Mouse (Mus musculus) gastrocnemius, adult 2 months (tissue): ENCODE measurements around the gene Cdc34. TPM values are rescaled to one million over a fixed set of nuclear protein-coding genes. Genes with fewer than 3 reads are reported as not detected.

Source experiments
- DNase-seq: peaks from one replicate; pipeline ENCODE4 v3.0.0; 2022
- H3K27ac ChIP-seq: fragments of 200-600 bp; 2 replicates; pipeline ENCODE4 v1.8.1; 2022; ENCODE audit warnings: mild to moderate bottlenecking
- H3K4me3 ChIP-seq: fragments of 200-600 bp; 2 replicates; pipeline ENCODE4 v1.8.1; 2022; ENCODE audit warnings: mild to moderate bottlenecking, moderate library complexity
- CTCF ChIP-seq: fragments of 200-600 bp; IDR thresholded peaks from 2 replicates; pipeline ENCODE4 v1.8.1; 2022; ENCODE audit warnings: antibody characterized with exemption, mild to moderate bottlenecking, moderate library complexity
- intact Hi-C: fragments of 180-260 bp; cut with DNase I; formaldehyde crosslinking; loops from one replicate; pipeline ENCODE4 v1.15.1; 2025
- long read RNA-seq, 2 experiments: library from polyadenylated mRNA; stranded (forward); transcript quantifications; one replicate each; pipeline ENCODE4 v2.0.0; 2021
- total RNA-seq, 2 experiments: library from RNA; stranded (reverse); gene quantifications; 2 replicates each; pipeline ENCODE4 v1.2.3; 2021

Cdc34 gene
- total RNA-seq = 100 to 1,000 TPM; 366 to 415 TPM
- long read RNA-seq, experiment 1, transcript Cdc34-201 (5 exons, 1,266 nt) = major isoform, 152 of 367 reads
- long read RNA-seq, experiment 1, transcript Cdc34-209 (5 exons, 534 nt) = minor isoform, 7 of 367 reads
- long read RNA-seq, experiment 1, transcript Cdc34-205 (5 exons, 979 nt) = minor isoform, 20 of 367 reads
- long read RNA-seq, experiment 1, partial matches to known transcripts = 167 of 367 reads
- long read RNA-seq, experiment 1, other reads (novel, unspliced or antisense) = 18 of 367 reads
- long read RNA-seq, experiment 2, transcript Cdc34-209 (5 exons, 534 nt) = minor isoform, 8 of 506 reads
- long read RNA-seq, experiment 2, transcript Cdc34-208 (4 exons, 799 nt) = minor isoform, 9 of 506 reads
- long read RNA-seq, experiment 2, transcript Cdc34-201 (5 exons, 1,266 nt) = major isoform, 226 of 506 reads
- long read RNA-seq, experiment 2, transcript Cdc34-205 (5 exons, 979 nt) = minor isoform, 30 of 506 reads
- long read RNA-seq, experiment 2, partial matches to known transcripts = 13 of 506 reads
- long read RNA-seq, experiment 2, other reads (novel, unspliced or antisense) = 219 of 506 reads

- peak; percentile 37; the same call in 1 of the 2 replicates for TF ChIP-seq CTCF
- Histone ChIP-seq H3K27ac (peak within 1 kb of the TSS; percentile 99), H3K4me3 (peak within 1 kb of the TSS; percentile 98)
- intact Hi-C loops = loop anchor here (2.0 kb wide), 1 partner anchor 23 kb away; the partner anchor contains the start of gene Bsg
- DNase-seq = peak; percentile 100
Observed at GRCm38 (mm10) chr10:79681591-79682245, at the start of gene Cdc34. Gene Cdc34 (plus strand): TSS chr10:79682195.

DNA sequence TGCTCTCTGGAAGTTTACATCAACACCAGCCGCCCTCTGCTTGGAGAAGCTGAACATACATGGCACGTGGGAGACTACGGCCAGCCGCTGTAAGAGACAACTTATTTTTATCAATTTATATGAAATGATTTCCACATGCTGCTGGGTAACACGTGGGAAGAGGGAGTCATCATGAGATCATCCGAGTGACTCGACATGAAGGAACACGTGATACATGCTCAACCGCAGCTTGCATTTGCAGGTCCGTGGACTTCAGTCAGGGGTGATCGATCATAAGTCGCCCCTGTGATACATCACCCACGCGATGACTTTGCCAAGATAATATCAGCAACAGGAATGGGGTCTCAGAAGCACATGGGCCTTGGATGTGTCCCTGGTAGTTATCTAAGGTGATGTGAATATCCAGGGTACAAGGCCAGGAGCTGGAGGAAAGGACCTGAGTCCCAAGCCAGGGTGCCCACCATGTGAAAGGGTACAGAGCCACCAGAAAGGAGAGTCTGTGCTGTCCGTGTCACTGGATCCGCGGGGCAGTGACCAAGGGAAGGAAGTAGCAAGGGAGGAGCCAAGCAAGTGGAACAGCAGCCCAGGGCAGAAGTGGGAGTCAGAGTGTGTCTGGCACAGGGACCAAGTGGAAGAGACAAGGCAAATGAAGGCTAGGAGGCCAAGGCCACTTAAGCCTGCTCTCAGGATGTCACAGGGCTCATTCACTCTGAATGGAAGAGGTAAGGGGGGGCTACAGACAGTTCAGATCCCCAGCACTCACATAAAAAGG is 48.8 kb upstream of the Cdc34 start:
- DNase-seq = no peak
- no peak for TF ChIP-seq CTCF
- no peak overlapping the region for H3K4me3 ChIP-seq
- H3K27ac ChIP-seq = no peak overlapping the region
- intact Hi-C loops = no loop called here

DNA sequence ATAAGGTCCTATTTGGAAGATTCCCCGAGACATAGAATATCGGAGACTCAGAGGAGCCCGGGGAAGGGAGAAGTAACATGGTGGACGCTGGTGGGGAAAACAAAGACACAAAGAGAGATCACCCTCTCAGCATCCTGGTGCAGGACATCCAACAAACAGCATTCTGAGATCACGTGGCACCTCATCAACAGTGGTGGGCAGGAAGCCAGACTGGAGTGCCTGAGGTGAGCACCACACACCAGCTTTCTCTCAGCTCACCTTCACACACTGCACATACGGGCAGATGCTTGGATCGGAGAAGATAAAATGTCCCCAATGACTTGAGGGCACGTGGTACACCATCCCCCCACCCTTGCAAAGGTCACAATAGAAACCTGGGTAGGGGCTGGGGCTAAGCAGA is 45.7 kb upstream of the Cdc34 start:
- no peak overlapping the region for H3K27ac ChIP-seq
- intact Hi-C loops = no loop called here
- no peak overlapping the region for H3K4me3 ChIP-seq
- TF ChIP-seq CTCF = no peak
- no peak for DNase-seq

DNA sequence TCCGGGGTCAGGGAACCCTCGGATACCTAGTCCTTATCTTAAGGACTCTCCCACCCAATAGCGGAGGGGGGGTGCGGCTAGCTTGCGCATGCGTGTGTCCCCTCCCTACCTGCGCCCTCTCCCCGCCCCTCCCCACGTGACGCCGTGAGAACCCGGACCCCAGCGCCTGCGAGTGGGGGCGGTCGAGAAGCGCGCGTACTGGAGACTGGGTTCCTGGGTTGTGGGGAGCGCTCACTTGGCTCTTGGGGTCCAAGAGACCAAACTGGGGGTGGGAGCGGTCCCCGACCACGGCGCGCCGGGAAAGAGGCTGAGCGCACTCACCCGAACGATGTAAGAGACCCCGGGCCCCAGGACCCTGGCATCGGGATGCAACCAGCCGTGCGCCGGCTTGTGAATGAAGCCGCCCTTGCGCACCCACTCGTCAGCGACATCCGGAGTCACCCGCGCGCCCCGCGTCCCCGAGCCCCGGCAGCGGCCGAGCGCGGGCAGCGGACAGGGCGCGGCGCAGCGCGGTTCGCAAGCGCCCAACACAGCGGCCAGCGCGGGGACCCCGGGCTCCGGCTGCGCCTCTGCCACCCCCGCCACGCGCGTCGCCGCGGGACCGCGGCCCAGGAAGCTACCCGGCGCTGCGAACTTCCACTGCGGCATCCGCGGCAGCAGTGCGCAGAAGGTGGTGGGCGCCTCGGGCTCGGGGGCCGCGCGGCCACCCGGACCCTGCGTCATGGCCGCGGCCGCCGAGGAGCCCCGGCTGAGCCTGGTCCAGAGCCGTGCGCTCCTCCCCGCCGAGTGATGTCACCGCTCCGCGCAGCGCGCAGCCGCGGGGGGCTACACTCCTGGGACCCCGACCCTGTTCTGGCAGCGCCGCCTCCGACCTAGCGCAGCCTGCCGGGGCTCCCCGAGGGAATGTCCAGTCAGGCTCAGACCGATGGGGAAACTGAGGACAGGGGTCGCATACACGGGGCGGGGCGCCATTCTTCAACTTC is 44.6 kb upstream of the Cdc34 start, which contains the start of gene Shc2:
Gene Shc2, minus strand, starts transcription at position 791 of the 983 bp plus-strand sequence.
- peak; percentile 60 for DNase-seq
- H3K27ac ChIP-seq = peak within 1 kb of the TSS; percentile 73
- H3K4me3 ChIP-seq = peak within 1 kb of the TSS; percentile 77
- no peak for TF ChIP-seq CTCF
- intact Hi-C loops = no loop called here

DNA sequence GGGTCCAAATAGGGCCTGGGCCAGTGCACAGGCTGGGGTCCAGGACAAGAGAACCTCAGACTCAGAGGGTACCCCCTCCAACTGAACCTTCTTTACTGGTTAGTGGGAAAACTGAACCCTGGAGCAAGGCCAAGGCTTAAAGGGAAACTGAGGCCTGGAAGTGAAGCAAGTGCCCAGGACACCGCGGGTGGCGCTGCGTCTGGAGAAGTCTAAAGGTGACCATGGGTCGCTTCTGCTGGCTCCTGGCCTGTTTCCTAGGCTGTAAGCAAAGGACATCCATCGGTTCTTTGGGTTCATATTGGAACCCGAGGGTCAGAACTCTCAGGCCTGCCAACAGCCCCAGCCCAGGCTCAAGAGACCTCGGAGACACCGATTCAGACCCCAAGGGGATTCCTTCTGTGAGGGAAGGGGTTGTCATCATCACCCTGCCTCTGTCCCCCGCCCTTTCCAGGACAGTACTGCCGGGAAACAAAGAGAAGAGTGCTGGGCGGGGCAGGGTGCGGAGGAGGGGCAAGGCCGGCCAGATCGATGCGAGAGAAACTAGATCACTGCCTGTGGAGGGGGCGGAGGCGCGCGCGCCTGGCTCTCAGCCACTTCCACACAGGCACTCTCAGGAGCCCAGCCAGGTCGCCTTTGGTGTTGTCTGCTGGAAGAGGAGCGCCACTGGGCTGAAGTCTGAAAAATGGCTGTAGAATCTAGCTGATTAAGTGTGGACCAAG is 43.4 kb upstream of the Cdc34 start:
- no peak for TF ChIP-seq CTCF
- Histone ChIP-seq H3K4me3 (peak overlapping the region; percentile 77), H3K27ac (peak overlapping the region; percentile 73)
- peak; percentile 86 for DNase-seq
- intact Hi-C loops = no loop called here

GRCm38 (mm10) chr10:79645711-79646110 is 36.3 kb upstream of the Cdc34 start, which contains the start of gene Odf3l2:
Gene Odf3l2 (minus strand): TSS chr10:79645738.
- Histone ChIP-seq H3K4me3 (peak within 1 kb of the TSS; percentile 68), H3K27ac (peak within 1 kb of the TSS; percentile 88)
- TF ChIP-seq CTCF = no peak
- DNase-seq = peak; percentile 92
- intact Hi-C loops = loop anchor here (5.0 kb wide), 1 partner anchor 33 kb away; the partner anchor contains the start of gene C2cd4c

DNA sequence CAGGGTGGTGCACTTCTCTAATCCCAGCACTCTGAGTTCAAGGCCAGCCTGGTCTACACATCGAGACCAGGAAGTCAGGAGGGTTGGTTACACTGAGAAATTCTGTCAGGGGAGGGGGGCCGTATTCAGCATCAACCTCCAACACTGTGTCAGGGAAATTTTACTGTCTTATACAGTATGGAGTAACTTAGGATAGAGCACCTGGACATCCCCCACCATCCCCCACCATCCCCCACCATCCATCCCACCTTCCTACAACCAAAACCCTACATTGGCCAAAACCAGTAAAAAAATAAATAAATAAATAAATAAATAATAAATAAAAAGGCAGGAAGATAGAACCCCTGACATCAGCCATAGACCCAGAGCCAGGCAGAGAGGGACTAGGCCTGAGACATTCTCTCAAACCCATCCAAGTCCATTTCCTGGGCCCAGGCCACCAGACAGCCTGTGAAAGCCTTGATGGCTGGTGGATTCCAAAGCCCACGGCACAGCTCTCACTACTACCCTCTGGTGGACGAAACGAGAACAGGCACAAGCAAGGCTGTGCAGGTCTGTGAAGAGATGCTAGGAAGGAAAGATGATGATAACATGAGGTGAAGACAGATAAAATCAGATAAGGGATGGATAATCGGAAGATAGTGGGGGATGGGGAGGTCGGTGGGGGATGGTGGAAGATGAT is 32.8 kb upstream of the Cdc34 start:
- intact Hi-C loops = loop anchor here (1.0 to 5.0 kb wide), 2 partner anchors 37 to 53 kb away; partner anchors contain the start of gene C2cd4c

GRCm38 (mm10) chr10:79652789-79653188 is 29.2 kb upstream of the Cdc34 start:
- peak; percentile 75 for DNase-seq
- no peak for TF ChIP-seq CTCF
- Histone ChIP-seq H3K4me3 (no peak overlapping the region), H3K27ac (peak overlapping the region; percentile 73)
- intact Hi-C loops = no loop called here

More for the DNA sequence above, 32.8 kb upstream of the Cdc34 start:
- no peak overlapping the region for H3K27ac ChIP-seq
- peak; percentile 90 for TF ChIP-seq CTCF
- DNase-seq = peak; percentile 83
- H3K4me3 ChIP-seq = no peak overlapping the region

DNA sequence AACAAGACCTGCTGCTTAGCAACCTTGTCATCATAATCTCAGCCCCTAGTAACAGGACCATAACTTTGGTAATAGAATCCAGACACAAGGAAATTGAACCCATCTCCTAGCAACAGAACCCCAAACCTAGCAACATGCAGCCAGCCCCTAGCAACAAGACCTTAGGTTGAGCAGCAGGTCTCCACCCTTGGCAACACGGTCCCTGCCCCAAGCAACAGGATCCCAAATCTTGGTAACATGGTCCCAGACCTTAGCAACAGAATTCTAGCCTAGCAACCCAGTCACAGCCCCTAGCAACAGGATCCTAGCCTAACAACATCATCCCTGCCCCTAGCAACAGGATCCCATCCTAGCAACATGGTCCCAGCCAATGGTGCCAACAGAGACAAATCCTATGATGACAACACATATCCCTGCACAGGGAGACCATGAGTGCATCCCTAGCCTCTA is 27.0 kb upstream of the Cdc34 start:
- no peak overlapping the region for H3K27ac ChIP-seq
- no peak overlapping the region for H3K4me3 ChIP-seq
- intact Hi-C loops = no loop called here
- no peak for TF ChIP-seq CTCF
- no peak for DNase-seq

- Histone ChIP-seq H3K4me3 (no peak overlapping the region), H3K27ac (no peak overlapping the region)
- intact Hi-C loops = no loop called here
- no peak for DNase-seq
- TF ChIP-seq CTCF = peak; percentile 20; the same call in 1 of the 2 replicates
Observed at GRCm38 (mm10) chr10:79658829-79659228, 23.2 kb upstream of the Cdc34 start.
